Mouse (Mus musculus) intestine, postnatal 0 days (tissue): Measurements from ENCODE around the gene Kctd8. TPM values are rescaled to one million over a fixed set of nuclear protein-coding genes. Genes with fewer than 3 reads are reported as not detected.

Source experiments
- ATAC-seq: fragments of 200-750 bp; cut with Nextera tagmentation; 2 replicates; pipeline ENCODE4 v1.8.0; 2017; ENCODE audit warnings: mild to moderate bottlenecking, moderate TSS enrichment, moderate library complexity
- H3K27ac ChIP-seq: fragments of 300-500 bp; sonication (generic); 2 replicates; pipeline ENCODE4 v1.5.1; 2014; ENCODE audit warnings: mild to moderate bottlenecking, low read depth, low read length, moderate library complexity
- H3K27me3 ChIP-seq: fragments of 300-500 bp; sonication (generic); replicated peaks from 2 replicates; pipeline ENCODE4 v1.6.1; 2014; ENCODE audit warnings: low read length, mixed read lengths; ENCODE audit not compliant: control insufficient read depth, insufficient read depth
- H3K36me3 ChIP-seq: fragments of 300-500 bp; sonication (generic); 2 replicates; pipeline ENCODE4 v1.6.1; 2014; ENCODE audit warnings: mild to moderate bottlenecking, moderate library complexity; ENCODE audit not compliant: control insufficient read depth, insufficient read depth
- H3K4me1 ChIP-seq: fragments of 300-500 bp; sonication (generic); replicated peaks from 2 replicates; pipeline ENCODE4 v1.6.1; 2014; ENCODE audit warnings: antibody characterized with exemption, low read length, mixed read lengths; ENCODE audit not compliant: control insufficient read depth, insufficient read depth
- H3K4me2 ChIP-seq: fragments of 300-500 bp; sonication (generic); replicated peaks from 2 replicates; pipeline ENCODE4 v1.6.1; 2014; ENCODE audit warnings: low read depth, mild to moderate bottlenecking, moderate library complexity
- H3K4me3 ChIP-seq: fragments of 300-500 bp; sonication (generic); 2 replicates; pipeline ENCODE4 v1.5.1; 2014; ENCODE audit warnings: low read depth, low read length
- H3K9ac ChIP-seq: fragments of 300-500 bp; sonication (generic); 2 replicates; pipeline ENCODE4 v1.6.1; 2014; ENCODE audit warnings: mild to moderate bottlenecking, low read depth, low read length
- H3K9me3 ChIP-seq: fragments of 300-500 bp; sonication (generic); 2 replicates; pipeline ENCODE4 v1.6.1; 2016; ENCODE audit warnings: mixed run types; ENCODE audit not compliant: control insufficient read depth
- CTCF ChIP-seq: sonication (generic); IDR thresholded peaks from 2 replicates; pipeline ENCODE4 v1.5.1; 2016; ENCODE audit warnings: low read depth, mild to moderate bottlenecking, control low read depth, antibody characterized with exemption, moderate library complexity
- WGBS: fragments of 180-500 bp; shearing (Covaris S2); extraction: QIAGEN DNeasy Blood & Tissue Kit; methylation state at CpG from one replicate; pipeline ENCODE4 v1.1.7; 2014; 5-methylcytosine and 5-hydroxymethylcytosine counted together
- polyA plus RNA-seq: library from polyadenylated mRNA; unstranded; fragments of >200 nt; fragmentation: Nextera tagmentation; extraction: Ambion mirVana; gene quantifications from 2 replicates; pipeline ENCODE4 v1.2.1, GENCODE M21; 2015

Gene Kctd8
- 0.17 and 0.22 TPM in 2 replicates for polyA plus RNA-seq

- H3K4me1 ChIP-seq: no peaks in the 10 kb centered on the region
- no peak within 1 kb of the TSS for H3K27ac ChIP-seq
- ATAC-seq: peak; percentile 54
- under 1% methylated on average over 82 of the region's 87 CpGs for WGBS
- H3K9me3 ChIP-seq: no peaks in the 10 kb centered on the region
- H3K36me3 ChIP-seq: no peaks in the 10 kb centered on the region
- H3K9ac ChIP-seq: no peak within 1 kb of the TSS
- TF ChIP-seq CTCF: peak; percentile 37; the same call in 1 of the 2 replicates
- H3K27me3 ChIP-seq: peaks cover 15% of the 10 kb centered on the region
- peak within 1 kb of the TSS; percentile 50 for H3K4me3 ChIP-seq
- H3K4me2 ChIP-seq: peak within 1 kb of the TSS; percentile 78
These were observed at the start of gene Kctd8 for GRCm38 (mm10) chr5:69340919-69341801. TSS of gene Kctd8 (minus strand) at chr5:69341679.

GRCm38 (mm10) chr5:69379072-69379471, 37.6 kb upstream of the Kctd8 start:
- WGBS: 87% methylated on average over 4 of the region's 4 CpGs
- Histone ChIP-seq H3K4me1 (no peaks in the 10 kb centered on the region), H3K9me3 (no peaks in the 10 kb centered on the region), H3K4me3 (no peak overlapping the region), H3K27ac (no peak overlapping the region), H3K9ac (no peak overlapping the region), H3K36me3 (no peaks in the 10 kb centered on the region), H3K4me2 (no peak overlapping the region), H3K27me3 (no peaks in the 10 kb centered on the region)
- TF ChIP-seq CTCF: no peak
- no peak for ATAC-seq

GRCm38 (mm10) chr5:69350596-69350995, 9.1 kb upstream of the Kctd8 start:
- ATAC-seq: no peak

GRCm38 (mm10) chr5:69340102-69340918, 1.2 kb downstream of the Kctd8 start:
- Histone ChIP-seq H3K9ac (no peak overlapping the region), H3K4me3 (peak overlapping the region; percentile 50), H3K36me3 (no peaks in the 10 kb centered on the region), H3K27me3 (peaks cover 15% of the 10 kb centered on the region), H3K27ac (no peak overlapping the region), H3K4me1 (no peaks in the 10 kb centered on the region), H3K4me2 (peak overlapping the region; percentile 78), H3K9me3 (no peaks in the 10 kb centered on the region)
- whole genome bisulfite sequencing: under 1% methylated on average over 44 of the region's 44 CpGs
- 0 out of 2 replicates have a peak, but pooled peaks have one; percentile 30 for TF ChIP-seq CTCF
- ATAC-seq: peak; percentile 28; the same call in 1 of the 2 replicates

More at GRCm38 (mm10) chr5:69350596-69350995, 9.1 kb upstream of the Kctd8 start:
- Histone ChIP-seq H3K4me3 (no peak overlapping the region), H3K4me1 (no peaks in the 10 kb centered on the region), H3K4me2 (no peak overlapping the region), H3K27ac (no peak overlapping the region), H3K9ac (no peak overlapping the region), H3K36me3 (no peaks in the 10 kb centered on the region), H3K9me3 (no peaks in the 10 kb centered on the region), H3K27me3 (no peaks in the 10 kb centered on the region)
- TF ChIP-seq CTCF: no peak
- 85% methylated on average over 3 of the region's 3 CpGs for WGBS

GRCm38 (mm10) chr5:69339623-69339970, 1.9 kb downstream of the Kctd8 start:
- Histone ChIP-seq H3K4me3 (no peak overlapping the region), H3K4me2 (no peak overlapping the region), H3K27ac (no peak overlapping the region), H3K27me3 (peaks cover 15% of the 10 kb centered on the region), H3K4me1 (no peaks in the 10 kb centered on the region), H3K36me3 (no peaks in the 10 kb centered on the region), H3K9ac (no peak overlapping the region), H3K9me3 (no peaks in the 10 kb centered on the region)
- WGBS: 75% methylated on average over 6 of the region's 6 CpGs
- no peak for ATAC-seq
- no peak for TF ChIP-seq CTCF
